Mouse (Mus musculus): Measurements from ENCODE around the gene C1galt1c1.

DNA sequence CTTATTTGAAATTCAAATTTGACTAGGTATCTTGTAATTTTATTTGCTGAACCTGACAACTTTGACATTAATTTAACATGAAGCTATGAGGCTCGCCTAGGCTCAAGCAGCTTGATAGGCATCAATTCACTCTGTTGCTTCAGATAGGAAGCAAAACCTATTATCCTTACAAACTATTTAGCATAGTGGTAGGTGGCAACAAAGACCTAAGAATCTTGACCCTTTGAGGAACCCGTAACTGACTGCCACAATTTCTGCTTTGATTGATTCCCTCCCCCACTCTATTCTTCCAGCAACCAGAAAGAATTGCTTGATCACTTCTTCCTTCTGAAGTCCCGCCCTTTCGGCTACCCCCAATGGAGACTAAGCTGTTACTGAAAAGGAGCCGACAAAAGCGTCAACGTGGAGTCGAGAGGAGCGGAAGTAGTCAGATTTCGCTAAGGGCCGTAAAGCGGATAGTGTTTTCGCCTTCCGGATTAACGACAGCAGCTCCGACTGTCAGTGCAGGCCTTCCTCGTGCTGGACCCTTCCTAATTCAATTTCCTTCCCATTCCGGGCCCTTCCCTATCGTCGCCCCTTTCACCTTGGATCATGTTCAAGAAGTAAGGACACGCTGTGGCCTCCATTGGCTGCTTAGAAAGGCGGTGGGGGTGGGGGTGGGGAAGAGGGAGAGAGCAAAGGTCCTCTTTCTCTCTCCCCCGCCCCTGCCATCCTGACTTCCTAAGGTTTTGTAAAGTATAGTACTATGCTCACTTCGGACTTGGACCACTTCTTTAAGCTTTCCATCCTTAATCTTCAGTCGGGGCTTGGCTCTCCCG is 34.5 kb downstream of the C1galt1c1 start, which contains the start of gene Mcts1:
- TF ChIP-seq CTCF (IDR thresholded peaks at IDR 0.05; ENCODE audit: control insufficient read depth, insufficient read depth, low read length) (no peak), POLR2A (IDR thresholded peaks at IDR 0.05; ENCODE audit: borderline replicate concordance, control insufficient read depth, low read depth, low read length) (no peak)

All from bone marrow, adult 2 months (tissue).